Mouse (Mus musculus) ovary, postnatal 10 days (tissue): ENCODE measurements at regions not wholly inside any gene's neighbourhood (a gene's known extent, or its start where the extent isn't known, plus 50 kb on each side); places are given as distances from the start of the nearest gene placed in this dataset.

Experiments
- DNase-seq: peaks from one replicate; pipeline ENCODE4 v3.0.0; 2022; ENCODE audit warnings: low spot score

DNA sequence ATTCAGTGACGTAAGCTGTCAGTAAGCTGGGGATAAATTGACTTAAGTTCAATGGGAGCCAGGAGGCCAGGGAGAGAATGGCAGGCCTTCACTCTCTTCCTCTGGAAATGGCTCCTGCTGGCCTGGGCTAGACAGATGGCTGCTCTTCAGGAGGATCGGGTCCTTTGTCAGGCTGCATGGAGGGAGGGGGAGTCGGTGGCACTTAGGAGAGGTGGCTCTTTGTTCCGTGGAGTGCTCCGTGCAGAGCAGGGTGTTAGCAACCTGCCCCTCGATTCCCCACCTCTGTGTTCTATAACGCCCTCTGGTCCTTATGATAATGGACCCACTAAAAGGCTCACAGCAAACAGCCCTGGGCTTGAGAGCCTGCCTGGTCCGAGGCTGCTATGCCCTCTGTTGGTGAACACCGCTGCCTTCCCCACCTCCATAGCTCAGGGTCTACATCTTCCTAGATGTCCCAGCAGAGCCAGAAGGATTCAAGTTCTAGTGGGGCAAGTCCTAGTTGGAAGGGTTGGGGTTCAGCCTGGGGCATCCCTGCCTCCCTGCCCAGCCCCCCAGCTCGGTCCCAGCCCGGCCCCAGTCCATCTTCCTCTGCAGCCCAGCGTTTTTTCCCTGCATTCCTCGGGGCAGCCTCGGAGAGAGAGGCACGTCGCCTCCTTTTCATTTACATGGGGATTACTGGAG, 232.1 kb upstream of the 4930535I16Rik start:
- DNase-seq, result no peak

DNA sequence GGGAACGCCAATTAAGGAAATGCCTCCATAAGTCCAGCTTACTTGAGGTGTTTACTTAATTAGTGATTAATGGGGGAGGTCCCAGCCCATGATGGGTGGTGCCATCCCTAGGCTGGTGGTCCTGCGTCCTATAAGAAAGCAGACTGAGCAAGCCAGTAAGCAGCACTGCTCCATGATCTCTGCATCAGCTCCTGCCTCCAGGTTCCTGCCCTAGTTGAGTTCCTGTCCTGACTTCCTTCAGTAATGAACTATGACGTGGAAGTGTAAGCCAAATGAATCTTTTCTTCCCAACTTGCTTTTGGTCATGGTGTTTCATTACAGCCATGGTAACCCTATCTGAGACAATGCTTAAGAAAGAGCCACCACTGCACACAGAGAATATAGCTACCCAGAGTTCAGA, 231.2 kb upstream of the 4930535I16Rik start:
- no peak for DNase-seq

DNA sequence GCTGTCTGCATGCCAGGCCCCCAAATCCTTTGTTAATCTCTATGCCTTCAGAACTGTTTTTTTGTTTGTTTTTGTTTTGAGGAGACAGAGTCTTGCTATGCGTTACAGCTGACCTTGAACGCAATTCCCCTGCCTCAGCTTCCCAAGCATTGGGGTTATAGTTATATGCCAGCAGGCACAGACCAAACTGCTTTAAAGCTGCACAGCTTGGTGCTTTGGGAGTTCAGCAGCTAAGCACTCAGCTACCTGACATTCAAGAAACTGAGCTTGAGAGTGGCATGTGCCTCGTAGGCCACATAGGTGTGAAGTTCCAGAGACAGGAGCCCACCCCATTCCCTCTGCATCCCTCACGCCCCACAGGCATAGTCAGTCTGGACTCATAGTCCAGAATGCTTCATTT, 229.5 kb upstream of the 4930535I16Rik start:
- DNase-seq, result no peak

DNA sequence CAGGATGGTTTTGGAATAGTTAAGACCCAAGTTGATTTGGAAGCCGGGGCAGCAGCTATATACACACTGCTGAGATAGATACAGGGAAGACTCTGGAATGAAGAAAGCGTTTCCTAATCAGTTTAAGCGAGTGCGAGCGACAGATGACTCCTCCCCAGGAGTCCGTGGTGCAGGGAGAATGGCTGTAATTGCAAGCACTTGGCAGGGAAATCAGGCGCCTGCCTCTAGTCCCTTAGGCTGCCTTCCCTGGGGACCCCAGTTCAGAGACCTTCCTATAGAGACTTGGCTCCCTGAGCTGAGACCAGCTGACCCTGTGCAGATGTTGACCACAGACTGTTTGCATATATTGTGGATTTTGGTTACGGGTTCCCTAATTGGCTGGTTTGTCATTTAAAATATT, 228.3 kb upstream of the 4930535I16Rik start:
- DNase-seq, result no peak

DNA sequence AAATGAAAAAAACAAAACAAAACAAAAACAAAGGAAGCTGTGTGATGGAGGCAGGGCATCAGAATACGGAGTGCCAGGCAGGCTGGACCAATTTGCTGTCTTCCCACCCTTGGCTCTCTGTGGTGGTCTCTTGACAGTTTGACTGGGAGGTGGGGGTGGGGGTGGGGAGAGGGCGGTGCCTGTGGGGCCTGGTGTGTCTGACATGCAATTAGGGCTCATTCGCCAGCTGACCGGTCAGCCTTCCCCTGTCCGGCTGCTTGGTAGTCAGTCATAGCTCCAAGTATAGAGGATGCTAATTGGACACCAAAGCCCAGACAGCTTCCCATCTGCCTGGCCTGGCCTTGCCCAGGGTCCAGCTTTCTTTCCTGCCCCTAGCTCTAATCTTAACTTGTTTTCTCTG, 225.8 kb upstream of the 4930535I16Rik start:
- no peak for DNase-seq

DNA sequence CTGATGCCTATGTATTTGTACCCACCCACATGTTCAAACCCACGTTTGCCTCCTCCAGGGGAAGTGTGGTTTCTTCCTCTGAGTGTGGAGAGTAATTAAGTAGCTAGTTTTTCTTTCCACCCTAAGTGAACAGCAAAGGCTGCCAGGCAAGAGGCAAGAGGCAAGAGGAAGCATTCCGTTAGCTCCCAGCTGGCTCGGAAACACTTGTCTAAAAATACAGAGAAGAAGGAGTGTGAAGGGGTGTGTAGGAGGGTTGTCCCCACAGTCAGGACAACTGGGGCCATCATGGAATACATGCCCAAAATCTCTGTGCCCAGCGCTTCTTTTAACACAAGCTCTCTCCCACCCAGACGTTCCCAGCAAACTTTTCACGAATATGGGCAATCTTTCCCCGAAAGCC, 225.4 kb upstream of the 4930535I16Rik start:
- DNase-seq, result no peak

DNA sequence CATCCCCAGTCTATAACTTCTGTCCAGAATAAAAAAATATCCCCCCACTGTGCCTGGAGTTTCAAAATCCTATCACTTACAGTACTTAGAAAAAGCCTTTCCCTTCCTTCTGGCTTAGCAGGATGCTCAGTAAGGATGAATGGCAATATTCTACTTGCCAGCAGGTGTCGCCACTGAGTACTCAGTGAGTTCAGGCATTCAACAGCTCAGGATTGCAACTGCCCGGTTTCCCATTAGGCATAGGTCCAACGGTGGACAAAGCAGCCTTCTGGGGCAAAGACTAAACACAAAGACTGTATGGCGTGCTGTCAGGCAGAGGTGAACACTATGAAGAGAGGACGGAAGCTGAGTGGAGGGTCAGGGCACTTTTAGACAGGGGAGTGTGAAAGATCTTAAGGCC, 224.3 kb upstream of the 4930535I16Rik start:
- DNase-seq, result peak; percentile 72

DNA sequence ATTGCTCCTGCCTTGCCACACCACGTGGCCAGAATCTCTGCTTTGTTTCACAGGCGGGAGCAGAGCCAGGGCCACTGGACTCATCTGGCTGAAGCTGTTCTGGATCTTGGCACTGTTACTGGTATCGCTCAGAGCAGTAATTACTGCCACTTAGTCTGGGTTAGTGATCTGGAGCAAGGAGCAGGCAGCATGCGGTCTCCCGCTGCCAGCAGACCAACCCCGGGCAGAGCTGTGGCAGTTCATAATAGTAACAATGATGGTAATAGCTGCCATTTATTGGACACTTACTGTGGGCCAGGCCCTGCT, 217.3 kb upstream of the 4930535I16Rik start:
- DNase-seq, result no peak

DNA sequence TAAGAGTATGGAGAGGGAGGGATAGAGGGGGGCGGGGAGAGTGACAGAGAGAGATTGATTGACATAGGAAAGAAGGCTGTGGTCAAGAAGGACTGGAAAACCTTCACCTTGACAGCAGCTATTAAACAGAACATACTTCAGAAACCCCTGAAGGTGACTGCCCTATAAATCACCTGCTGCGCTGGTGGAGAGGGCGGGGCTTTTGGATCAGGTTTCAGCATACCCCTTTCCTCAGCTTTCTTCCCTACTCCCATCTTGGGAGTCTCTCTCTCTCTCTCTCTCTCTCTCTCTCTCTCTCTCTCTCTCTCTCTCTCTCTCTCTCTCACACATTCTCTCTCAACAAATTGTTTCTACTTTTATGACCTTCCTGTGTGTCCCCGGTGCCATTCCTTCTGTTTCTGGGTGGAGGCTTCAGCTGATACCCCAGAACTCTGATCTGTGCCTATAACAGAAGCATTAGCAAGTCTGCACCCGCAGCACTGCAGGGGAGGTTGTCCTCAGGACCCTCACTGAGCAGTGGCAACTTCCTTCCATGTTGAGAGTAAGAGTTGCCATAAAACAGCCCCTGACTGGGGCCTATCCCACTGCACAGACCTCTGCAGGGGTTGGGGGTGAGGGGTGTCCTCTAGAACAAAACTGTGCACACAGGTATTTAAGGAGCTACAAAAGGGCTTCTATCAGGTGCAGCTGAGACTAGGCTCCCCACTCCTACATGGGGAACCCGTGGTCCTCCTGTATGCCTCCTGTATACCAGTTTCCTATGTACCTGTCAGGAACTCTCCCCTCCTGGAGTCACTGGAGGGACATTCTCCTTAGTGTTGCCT, 216.7 kb upstream of the 4930535I16Rik start:
- DNase-seq, result no peak

DNA sequence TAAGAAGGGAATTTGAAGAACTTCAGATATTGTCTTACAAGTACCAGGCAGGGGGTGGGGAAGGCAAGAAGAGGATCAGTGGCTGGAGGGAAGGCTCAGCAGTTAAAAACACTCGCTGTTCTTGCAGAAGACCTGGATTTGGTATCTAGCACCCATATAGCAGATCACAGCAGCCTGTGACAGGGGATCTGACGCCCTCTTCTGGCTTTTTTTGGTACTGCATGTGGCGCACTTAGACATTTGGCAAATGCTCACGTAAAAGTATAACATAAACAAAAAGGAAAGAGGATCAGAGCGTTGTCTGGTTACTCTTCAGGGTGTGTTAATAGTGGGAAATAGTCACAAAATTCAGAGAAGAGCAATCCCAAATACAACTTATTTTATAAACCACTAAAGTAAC, 213.1 kb upstream of the 4930535I16Rik start:
- DNase-seq, result no peak

DNA sequence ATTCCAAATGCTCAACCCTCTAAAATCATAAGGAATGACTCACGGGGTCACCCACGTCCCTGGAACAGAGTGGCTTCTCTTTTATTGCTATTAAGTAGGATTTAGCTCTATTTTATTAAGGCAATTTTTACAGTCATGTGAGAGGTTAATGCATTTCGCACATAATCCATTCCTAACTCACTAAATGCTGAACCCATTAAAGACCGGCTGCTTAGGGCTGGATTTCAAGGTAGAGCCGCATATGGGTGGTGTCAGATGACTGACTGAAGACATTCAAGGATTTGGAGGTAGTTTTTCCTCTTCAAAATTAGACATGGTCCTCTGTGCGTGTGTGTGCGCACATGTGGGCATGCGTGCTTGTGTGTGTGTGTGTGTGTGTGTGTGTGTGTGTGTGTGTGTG, 208.4 kb upstream of the 4930535I16Rik start:
- DNase-seq, result no peak

DNA sequence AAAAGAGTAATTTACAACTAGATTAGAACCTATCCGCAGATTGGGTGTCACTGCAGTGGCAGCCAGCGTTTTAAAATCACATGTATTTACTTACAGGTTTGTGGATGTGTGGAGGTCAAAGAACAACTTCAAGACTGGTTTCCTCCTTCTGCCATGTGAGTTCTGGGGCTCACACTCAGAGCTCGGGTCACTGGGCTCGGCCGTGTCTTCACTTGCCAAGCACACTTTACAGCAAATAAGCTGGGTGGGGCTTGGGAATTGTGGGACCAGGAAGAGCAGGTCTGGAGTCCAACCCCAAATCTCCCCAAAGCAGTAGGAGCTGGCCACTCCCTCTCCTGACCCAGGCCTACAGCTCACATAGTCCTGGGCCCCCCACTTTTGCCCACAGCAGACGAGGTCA, 202.5 kb upstream of the 4930535I16Rik start:
- no peak for DNase-seq

DNA sequence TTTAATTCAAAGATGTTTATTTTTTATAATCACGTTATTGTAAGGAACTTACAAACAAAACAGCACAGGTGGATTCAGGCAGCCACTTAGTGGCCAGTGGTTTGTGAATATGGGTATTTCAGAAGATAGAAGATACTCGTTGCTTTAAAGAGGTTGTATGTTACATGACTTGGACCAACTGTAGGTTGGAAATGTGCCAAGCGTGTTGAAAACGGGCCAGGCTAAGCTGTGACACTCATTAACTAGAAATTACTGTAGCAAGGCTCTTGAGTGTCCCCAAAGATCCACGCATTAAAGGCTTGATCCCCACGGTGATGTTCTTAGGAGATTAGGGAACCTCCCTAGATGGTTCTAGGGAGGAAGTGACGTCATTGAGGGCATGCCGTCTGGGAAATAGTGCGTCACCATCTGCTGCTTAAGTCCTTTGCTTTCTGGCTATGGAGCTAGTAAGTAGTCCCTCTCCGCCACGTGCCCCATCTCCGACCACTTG, 196.1 kb upstream of the 4930535I16Rik start:
- DNase-seq, result no peak

DNA sequence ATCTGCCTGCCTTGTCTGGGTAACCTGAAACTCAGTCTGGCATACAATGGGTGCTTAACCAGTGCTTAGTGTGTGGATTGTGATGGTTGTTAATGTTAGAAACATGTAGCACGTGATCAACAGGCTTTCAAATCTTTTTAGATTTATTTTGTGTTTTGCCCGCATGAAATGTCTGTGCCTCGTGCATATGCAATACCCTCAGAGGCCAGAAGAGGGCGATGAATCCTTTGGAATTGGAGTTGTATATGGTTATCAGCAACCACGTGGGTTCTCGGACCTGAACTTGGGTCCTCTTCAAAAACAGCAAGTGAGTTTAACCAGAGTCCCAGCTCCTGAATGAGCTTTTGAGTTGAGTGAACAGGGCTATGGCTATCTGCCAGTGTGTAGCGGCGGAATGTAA, 192.9 kb upstream of the 4930535I16Rik start:
- no peak for DNase-seq

DNA sequence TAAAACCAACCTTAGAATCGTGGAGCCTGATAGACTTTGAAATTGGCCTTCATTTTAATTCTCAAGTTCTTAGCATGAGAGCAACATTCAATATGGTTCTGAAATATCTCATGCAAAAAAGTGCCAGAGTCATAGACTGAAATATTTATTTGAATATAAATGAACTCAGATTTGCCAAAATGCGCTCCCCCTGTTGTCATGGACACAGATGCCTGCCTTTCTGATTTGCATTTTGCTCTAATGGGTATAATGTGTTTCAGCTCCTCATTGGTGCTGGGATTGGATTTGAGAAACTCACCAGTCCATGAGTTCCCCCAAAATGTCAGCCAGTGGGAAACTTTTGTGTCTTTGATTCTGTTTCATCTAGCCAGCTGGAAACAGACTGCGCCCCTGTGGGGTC, 191.5 kb upstream of the 4930535I16Rik start:
- no peak for DNase-seq

DNA sequence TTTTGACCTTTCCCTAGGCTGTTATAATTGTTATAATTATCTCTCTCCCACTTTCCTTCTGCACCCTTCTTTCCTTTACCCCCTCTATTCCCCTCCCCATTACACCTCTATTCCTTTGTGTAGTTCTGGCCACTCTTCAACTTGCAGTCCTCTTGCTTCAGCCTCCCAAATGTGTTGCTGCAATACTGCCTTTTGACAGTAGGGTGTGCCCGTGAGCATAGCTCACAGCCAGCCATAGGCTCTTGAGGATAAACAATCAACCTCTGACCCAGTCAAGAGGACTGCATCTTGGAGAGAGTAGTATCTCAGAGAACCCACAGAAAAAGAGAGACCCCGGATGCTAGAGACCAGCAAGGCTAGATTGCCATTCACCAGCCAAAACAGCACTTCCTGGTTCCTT, 184.9 kb upstream of the 4930535I16Rik start:
- DNase-seq, result no peak

DNA sequence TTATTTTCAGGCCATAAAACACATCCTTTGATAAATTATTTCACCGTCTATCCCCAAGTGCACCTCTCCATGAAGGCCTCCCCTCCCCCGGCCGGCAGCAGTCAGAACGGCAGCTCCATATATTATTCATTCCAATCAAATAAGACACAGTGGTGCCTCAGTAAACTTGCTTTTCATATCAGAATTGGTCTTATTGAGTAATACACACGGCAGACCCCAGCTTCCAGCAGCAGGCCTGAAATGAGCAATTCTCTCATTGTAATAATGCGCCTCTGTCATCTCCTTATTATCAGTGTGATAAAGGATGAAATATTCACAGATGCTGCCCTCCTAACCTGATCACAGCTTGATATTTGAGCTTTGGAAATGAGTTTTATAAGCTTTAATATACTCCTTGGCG, 169.0 kb upstream of the 4930535I16Rik start:
- no peak for DNase-seq

DNA sequence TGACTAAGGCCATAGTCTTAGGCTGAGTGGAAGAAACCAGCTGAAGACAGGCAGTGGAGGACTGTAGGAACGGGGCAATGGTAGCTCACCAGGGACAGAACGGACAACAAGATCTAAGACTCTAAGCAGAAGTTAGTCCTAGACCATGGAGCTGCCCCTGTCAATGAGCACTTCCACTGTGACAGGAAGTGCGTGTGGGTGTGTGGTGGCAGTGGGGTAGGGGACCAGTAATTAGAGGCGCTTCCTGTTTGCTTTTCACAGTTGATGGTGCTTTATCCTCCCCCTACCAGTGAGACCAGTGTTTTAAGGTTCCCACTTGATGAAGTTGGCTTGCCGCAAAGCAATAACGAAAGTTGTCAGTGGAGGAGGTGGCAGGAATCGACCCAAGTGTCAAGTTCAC, 168.4 kb upstream of the 4930535I16Rik start:
- DNase-seq, result no peak

DNA sequence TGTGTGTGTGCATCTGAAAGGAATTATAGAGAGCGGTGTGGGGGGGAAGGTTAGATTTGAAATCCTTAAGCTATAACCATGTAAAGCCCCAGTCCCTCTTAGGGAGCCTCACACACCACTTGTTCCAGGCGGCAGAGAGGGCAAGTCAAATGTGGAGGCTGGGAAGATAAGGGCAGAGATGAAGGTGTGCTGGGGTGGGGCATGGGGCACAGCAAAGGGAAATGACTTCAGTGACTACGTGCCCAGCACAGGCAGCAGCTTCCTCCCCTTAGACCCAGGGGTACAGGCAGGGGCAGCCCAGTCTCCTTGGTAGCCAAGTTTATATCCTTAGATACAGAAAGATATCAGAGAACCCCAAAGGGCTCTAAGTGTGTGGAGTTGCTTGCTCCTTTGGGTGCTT, 161.8 kb upstream of the 4930535I16Rik start:
- no peak for DNase-seq

DNA sequence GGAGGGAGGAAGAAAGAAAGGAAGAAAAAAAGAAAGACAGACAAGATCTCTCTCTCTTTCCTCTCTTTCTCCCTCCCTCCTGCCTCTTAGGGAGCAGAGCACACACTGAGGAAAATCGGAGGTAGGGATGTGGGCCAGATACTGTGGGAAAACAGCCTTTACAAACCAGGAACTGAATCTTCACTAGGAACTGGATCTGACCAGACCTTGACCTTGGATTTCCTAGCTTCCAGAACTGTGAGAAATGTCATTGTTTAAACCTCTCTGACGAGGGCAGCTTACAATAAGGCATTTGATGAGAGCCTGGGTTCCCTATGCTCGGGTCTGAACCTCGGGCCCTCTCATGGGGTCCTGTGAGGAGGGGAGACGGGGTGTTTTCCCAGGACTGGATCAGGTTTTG, 157.7 kb upstream of the 4930535I16Rik start:
- DNase-seq, result no peak

DNA sequence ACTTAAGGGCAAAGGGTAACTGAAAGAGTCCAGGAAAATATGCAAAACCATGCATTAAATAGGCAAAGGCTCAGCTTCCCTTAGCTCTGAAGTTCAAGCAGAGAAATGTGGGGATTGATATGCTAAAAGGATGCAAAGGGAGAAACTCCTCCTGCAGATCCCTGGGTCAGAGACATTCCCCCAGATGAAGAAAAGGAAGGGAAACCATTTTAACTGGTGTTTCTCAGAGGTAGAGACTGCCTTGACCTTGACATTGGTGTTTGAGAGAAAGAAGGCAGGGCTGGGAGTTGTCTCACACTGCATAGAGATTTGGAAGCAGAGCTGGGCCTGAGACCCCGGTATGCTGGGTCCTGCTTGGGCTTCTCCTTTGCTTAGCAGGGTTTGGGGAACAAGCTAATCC, 155.8 kb upstream of the 4930535I16Rik start:
- DNase-seq, result no peak

DNA sequence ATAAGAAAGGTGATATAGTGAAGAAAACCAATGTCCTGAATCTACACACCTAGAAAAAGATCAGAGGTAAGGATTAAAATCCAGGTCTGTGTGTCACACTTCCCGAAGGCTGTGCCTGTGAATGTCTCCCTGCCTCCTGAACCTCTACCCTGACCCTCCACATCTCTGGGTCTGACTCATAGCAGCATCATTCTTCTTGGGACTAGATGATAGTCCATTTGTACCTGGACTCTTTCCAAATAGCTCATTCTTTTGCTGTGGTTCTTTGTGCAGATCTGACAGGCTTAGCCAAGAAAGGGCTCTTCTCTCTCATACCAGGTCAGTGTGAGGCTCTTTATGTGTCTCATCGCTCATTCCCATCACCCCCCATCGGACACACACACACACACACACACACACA, 146.8 kb upstream of the 4930535I16Rik start:
- DNase-seq, result no peak

DNA sequence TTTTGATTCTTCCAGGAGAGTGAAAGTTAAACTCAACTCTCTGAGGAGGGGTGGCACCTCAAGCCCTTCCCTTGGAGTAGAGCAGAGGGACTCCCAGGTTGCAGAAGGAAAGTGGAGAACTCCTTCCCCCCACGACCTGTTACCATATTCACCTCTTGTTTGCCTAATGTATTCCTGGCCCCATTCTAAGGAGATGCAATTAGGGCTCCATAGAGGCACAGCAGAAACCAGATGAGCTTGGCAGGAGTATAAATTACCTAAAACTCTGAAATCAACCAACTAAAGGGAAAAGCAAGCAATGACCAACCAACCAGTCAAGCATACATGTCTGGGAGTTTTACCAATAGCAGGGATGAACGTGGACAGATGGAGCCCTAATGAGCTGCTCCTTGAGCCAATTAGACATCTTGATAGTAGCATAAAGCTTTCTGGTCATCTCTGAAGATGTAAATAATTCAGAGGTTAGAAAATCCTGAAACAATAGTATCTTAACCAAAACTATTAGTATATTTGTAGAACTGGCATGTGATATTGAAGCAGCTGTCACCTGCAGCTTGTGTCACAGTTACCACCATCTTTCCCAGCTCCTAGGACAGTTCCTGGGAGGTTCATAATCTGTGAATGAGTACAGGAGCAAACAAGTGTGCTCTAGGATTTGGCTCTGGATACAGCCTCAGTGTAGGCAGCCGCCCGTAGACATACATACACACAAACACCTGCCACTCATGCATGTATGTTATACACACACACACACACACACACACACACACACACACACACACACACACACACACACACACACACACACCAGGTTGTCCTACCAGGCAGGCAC, 145.7 kb upstream of the 4930535I16Rik start:
- DNase-seq, result no peak
